Mouse (Mus musculus) spleen, postnatal 4 days (tissue): ENCODE data around the gene Zan.

ENCODE experiments used
- DNase-seq, 2 experiments: peaks; one replicate each; pipeline ENCODE4 v3.0.0; 2022; ENCODE audit warnings: low spot score in 2 of 2

The Zan gene

DNA sequence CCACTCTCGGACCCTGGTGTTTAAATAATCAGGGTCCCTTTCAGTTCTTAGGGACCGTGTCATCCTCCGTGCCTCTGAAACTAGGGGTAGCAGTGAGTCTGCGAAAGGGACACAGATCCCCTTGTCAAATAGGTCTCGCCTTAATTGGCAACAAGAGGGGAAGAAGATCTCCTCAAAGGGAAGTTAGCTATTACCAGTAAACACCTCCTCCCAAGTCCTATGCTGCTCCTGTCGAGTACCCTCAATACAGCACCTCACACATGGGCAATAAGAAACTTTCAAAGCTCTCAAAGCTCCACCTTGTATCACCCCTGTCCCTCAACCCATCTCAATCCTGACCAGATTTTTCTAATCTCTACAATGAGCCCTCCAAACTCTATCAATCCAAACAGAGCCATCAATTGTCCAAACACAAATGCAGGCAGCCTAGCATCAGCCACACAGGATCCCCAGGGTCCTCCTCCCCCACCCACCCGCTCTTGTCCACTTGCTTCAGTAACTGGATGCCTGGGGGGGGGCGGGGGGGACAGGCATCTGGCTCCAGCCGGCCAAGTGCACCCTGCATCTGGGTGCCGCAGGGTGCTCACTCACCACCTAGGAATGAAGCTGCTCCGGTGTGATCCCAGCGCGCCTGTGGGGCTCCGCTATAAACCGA, 143.9 kb downstream of the Zan start:
- no peak for DNase-seq

DNA sequence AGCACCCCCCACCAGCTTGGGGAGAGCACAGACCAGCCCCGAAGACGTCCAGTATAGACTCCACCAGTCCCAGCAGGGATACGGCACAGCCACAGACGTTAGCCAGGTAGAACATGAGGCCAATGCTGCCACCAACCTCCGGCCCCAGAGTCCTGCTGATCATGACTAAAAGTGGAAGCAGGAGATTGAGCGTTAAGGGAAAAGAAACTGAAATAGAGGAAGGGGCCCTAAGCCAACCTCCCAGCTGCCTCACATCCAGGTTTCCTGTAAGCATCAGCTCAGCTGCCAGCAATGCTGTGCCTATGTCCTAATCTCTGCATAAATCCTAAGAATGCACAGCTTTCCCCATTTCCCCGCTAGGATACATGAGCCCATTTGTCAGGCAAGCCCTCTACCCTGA, 146.0 kb downstream of the Zan start:
- DNase-seq = no peak
